Mouse (Mus musculus) kidney, embryonic 14.5 days (tissue): Measurements from ENCODE around the gene Sun2. TPM values are rescaled to one million over a fixed set of nuclear protein-coding genes. Genes with fewer than 3 reads are reported as not detected.

Experiments used
- ATAC-seq: fragments of 200-750 bp; cut with Nextera tagmentation; 2 replicates; pipeline ENCODE4 v1.8.0; 2017; ENCODE audit warnings: moderate number of reproducible peaks, mild to moderate bottlenecking, moderate TSS enrichment, moderate library complexity; ENCODE audit not compliant: low FRiP score, low TSS enrichment
- H3K27ac ChIP-seq: fragments of 300-500 bp; sonication (generic); 2 replicates; pipeline ENCODE4 v1.5.1; 2014; ENCODE audit warnings: low read depth, mild to moderate bottlenecking, low read length, moderate library complexity, mixed read lengths
- H3K27me3 ChIP-seq: fragments of 300-500 bp; sonication (generic); 2 replicates; pipeline ENCODE4 v1.6.1; 2014; ENCODE audit warnings: mild to moderate bottlenecking, low read length; ENCODE audit not compliant: control insufficient read depth, insufficient read depth
- H3K36me3 ChIP-seq: fragments of 300-500 bp; sonication (generic); 2 replicates; pipeline ENCODE4 v1.6.1; 2014; ENCODE audit warnings: low read length, mixed read lengths; ENCODE audit not compliant: control insufficient read depth, insufficient read depth
- H3K4me1 ChIP-seq: fragments of 300-500 bp; sonication (generic); 2 replicates; pipeline ENCODE4 v1.6.1; 2014; ENCODE audit warnings: low read length, mixed read lengths; ENCODE audit not compliant: control insufficient read depth, insufficient read depth
- H3K4me2 ChIP-seq: fragments of 300-500 bp; sonication (generic); replicated peaks from 2 replicates; pipeline ENCODE4 v1.6.1; 2014; ENCODE audit warnings: low read depth, mild to moderate bottlenecking, low read length
- H3K4me3 ChIP-seq: fragments of 300-500 bp; sonication (generic); 2 replicates; pipeline ENCODE4 v1.5.1; 2014; ENCODE audit warnings: mild to moderate bottlenecking, low read length
- H3K9ac ChIP-seq: fragments of 300-500 bp; sonication (generic); 2 replicates; pipeline ENCODE4 v1.6.1; 2014; ENCODE audit warnings: low read depth, mild to moderate bottlenecking, low read length, moderate library complexity
- H3K9me3 ChIP-seq: fragments of 300-500 bp; sonication (generic); 2 replicates; pipeline ENCODE4 v1.6.1; 2016; ENCODE audit warnings: low read length; ENCODE audit not compliant: control insufficient read depth
- WGBS: fragments of 180-500 bp; shearing (Covaris S2); extraction: QIAGEN DNeasy Blood & Tissue Kit; methylation state at CpG from one replicate; pipeline ENCODE4 v1.1.7; 2014; 5-methylcytosine and 5-hydroxymethylcytosine counted together
- polyA plus RNA-seq: library from polyadenylated mRNA; unstranded; fragments of >200 nt; fragmentation: Nextera tagmentation; extraction: Ambion mirVana; gene quantifications from 2 replicates; pipeline ENCODE4 v1.2.1, GENCODE M21; 2014

The Sun2 gene
- 5.1 and 6.9 TPM in 2 replicates for polyA plus RNA-seq

GRCm38 (mm10) chr15:79741921-79742705, at the start of gene Sun2:
Sun2 (minus strand) TSS chr15:79742536.
- H3K27ac ChIP-seq: peak within 1 kb of the TSS; percentile 62
- peak within 1 kb of the TSS; percentile 81 for H3K4me2 ChIP-seq
- H3K9ac ChIP-seq: peak within 1 kb of the TSS; percentile 95
- no peaks in the 10 kb centered on the region for H3K27me3 ChIP-seq
- H3K4me1 ChIP-seq: peaks cover 28% of the 10 kb centered on the region
- no peaks in the 10 kb centered on the region for H3K9me3 ChIP-seq
- under 1% methylated on average over 75 of the region's 93 CpGs for WGBS
- H3K36me3 ChIP-seq: peaks cover 19% of the 10 kb centered on the region
- peak; percentile 85 for ATAC-seq
- peak within 1 kb of the TSS; percentile 90 for H3K4me3 ChIP-seq

- no peaks in the 10 kb centered on the region for H3K9me3 ChIP-seq
- no peaks in the 10 kb centered on the region for H3K27me3 ChIP-seq
- H3K27ac ChIP-seq: no peak overlapping the region
- no peak overlapping the region for H3K9ac ChIP-seq
- H3K36me3 ChIP-seq: no peaks in the 10 kb centered on the region
- no peaks in the 10 kb centered on the region for H3K4me1 ChIP-seq
- H3K4me2 ChIP-seq: no peak overlapping the region
- WGBS: 3% methylated on average over 12 of the region's 12 CpGs
- ATAC-seq: no peak
- H3K4me3 ChIP-seq: no peak overlapping the region
These were observed 49.2 kb upstream of the Sun2 start for GRCm38 (mm10) chr15:79791502-79791901.

GRCm38 (mm10) chr15:79790905-79791304, 48.6 kb upstream of the Sun2 start:
- H3K9ac ChIP-seq: no peak overlapping the region
- no peaks in the 10 kb centered on the region for H3K4me1 ChIP-seq
- H3K27me3 ChIP-seq: no peaks in the 10 kb centered on the region
- no peak for ATAC-seq
- no peak overlapping the region for H3K4me3 ChIP-seq
- 84% methylated on average over 6 of the region's 6 CpGs for WGBS
- no peak overlapping the region for H3K4me2 ChIP-seq
- H3K27ac ChIP-seq: no peak overlapping the region
- H3K9me3 ChIP-seq: no peaks in the 10 kb centered on the region
- H3K36me3 ChIP-seq: no peaks in the 10 kb centered on the region

- Histone ChIP-seq H3K27me3 (no peaks in the 10 kb centered on the region), H3K9me3 (no peaks in the 10 kb centered on the region), H3K4me1 (no peaks in the 10 kb centered on the region), H3K9ac (no peak overlapping the region), H3K27ac (no peak overlapping the region), H3K36me3 (no peaks in the 10 kb centered on the region), H3K4me2 (no peak overlapping the region), H3K4me3 (no peak overlapping the region)
- WGBS: 50% methylated on average over 8 of the region's 8 CpGs
- no peak for ATAC-seq
These were observed 47.8 kb upstream of the Sun2 start for GRCm38 (mm10) chr15:79790111-79790510.

GRCm38 (mm10) chr15:79787815-79788214, 45.5 kb upstream of the Sun2 start:
- Histone ChIP-seq H3K4me1 (no peaks in the 10 kb centered on the region), H3K4me3 (no peak overlapping the region), H3K27me3 (no peaks in the 10 kb centered on the region), H3K9ac (no peak overlapping the region), H3K27ac (no peak overlapping the region), H3K9me3 (no peaks in the 10 kb centered on the region), H3K4me2 (no peak overlapping the region), H3K36me3 (no peaks in the 10 kb centered on the region)
- no peak for ATAC-seq
- 67% methylated on average over 8 of the region's 8 CpGs for WGBS

GRCm38 (mm10) chr15:79785056-79785455, 42.7 kb upstream of the Sun2 start:
- no peaks in the 10 kb centered on the region for H3K27me3 ChIP-seq
- H3K9ac ChIP-seq: no peak overlapping the region
- no peak for ATAC-seq
- H3K9me3 ChIP-seq: no peaks in the 10 kb centered on the region
- no peaks in the 10 kb centered on the region for H3K4me1 ChIP-seq
- H3K36me3 ChIP-seq: no peaks in the 10 kb centered on the region
- H3K4me3 ChIP-seq: no peak overlapping the region
- H3K27ac ChIP-seq: no peak overlapping the region
- no peak overlapping the region for H3K4me2 ChIP-seq
- 63% methylated on average over 1 of the region's 1 CpGs for WGBS

- Histone ChIP-seq H3K4me1 (peaks cover 7% of the 10 kb centered on the region; the same call in 1 of the 2 replicates), H3K4me3 (no peak within 1 kb of the TSS), H3K9me3 (no peaks in the 10 kb centered on the region), H3K4me2 (no peak within 1 kb of the TSS), H3K27me3 (no peaks in the 10 kb centered on the region), H3K9ac (no peak within 1 kb of the TSS), H3K27ac (no peak within 1 kb of the TSS), H3K36me3 (no peaks in the 10 kb centered on the region)
- no peak for ATAC-seq
These were observed 35.4 kb upstream of the Sun2 start, which contains the start of gene Dnal4 for GRCm38 (mm10) chr15:79777749-79778148. Dnal4 (minus strand) TSS chr15:79777849.

GRCm38 (mm10) chr15:79775662-79776061, 33.3 kb upstream of the Sun2 start:
- H3K9ac ChIP-seq: no peak overlapping the region
- no peak overlapping the region for H3K4me2 ChIP-seq
- WGBS: 63% methylated on average over 7 of the region's 7 CpGs
- H3K4me1 ChIP-seq: peaks cover 7% of the 10 kb centered on the region; the same call in 1 of the 2 replicates
- H3K27me3 ChIP-seq: no peaks in the 10 kb centered on the region
- no peaks in the 10 kb centered on the region for H3K36me3 ChIP-seq
- ATAC-seq: no peak
- H3K9me3 ChIP-seq: no peaks in the 10 kb centered on the region
- H3K27ac ChIP-seq: no peak overlapping the region
- no peak overlapping the region for H3K4me3 ChIP-seq
